Mouse (Mus musculus) liver, embryonic 14.5 days (tissue): ENCODE data around the gene Pan3. TPM values are rescaled to one million over a fixed set of nuclear protein-coding genes. Genes with fewer than 3 reads are reported as not detected.
A peak's percentile ranks its signal among the peaks of the same experiment; 100 is the strongest.

Source experiments
- ATAC-seq: fragments of 200-750 bp; cut with Nextera tagmentation; 2 replicates; pipeline ENCODE4 v1.8.0; 2017; ENCODE audit warnings: moderate number of reproducible peaks, mild to moderate bottlenecking, moderate library complexity; ENCODE audit not compliant: insufficient read depth
- DNase-seq, 3 experiments: peaks; one replicate each; pipeline ENCODE4 v3.0.0-alpha.2; 2012 to 2013; ENCODE audit warnings: low read depth in 3 of 3, low spot score in 3 of 3
- H3K27ac ChIP-seq: fragments of 300-500 bp; sonication (generic); 2 replicates; pipeline ENCODE4 v1.5.1; 2014; ENCODE audit warnings: moderate library complexity, mild to moderate bottlenecking, control low read depth, inconsistent platforms
- H3K27me3 ChIP-seq: fragments of 300-500 bp; sonication (generic); 2 replicates; pipeline ENCODE4 v1.6.1; 2014; ENCODE audit warnings: mild to moderate bottlenecking, low read length, moderate library complexity; ENCODE audit not compliant: control insufficient read depth, insufficient read depth
- H3K36me3 ChIP-seq: fragments of 300-500 bp; sonication (generic); replicated peaks from 2 replicates; pipeline ENCODE4 v1.6.1; 2014; ENCODE audit warnings: low read depth; ENCODE audit not compliant: control insufficient read depth, insufficient read depth
- H3K4me1 ChIP-seq, 2 experiments: fragments of 200-500 bp in 1 of 2; fragments of 300-500 bp in 1 of 2; sonication (generic) in 1 of 2; replicated peaks; 2 replicates each; pipeline ENCODE4 v1.6.1; 2012 to 2014; ENCODE audit warnings: antibody characterized with exemption in 1 of 2, inconsistent platforms in 1 of 2, low read length in 1 of 2; ENCODE audit not compliant: control insufficient read depth in 2 of 2, insufficient read depth in 2 of 2
- H3K4me2 ChIP-seq: fragments of 300-500 bp; sonication (generic); 2 replicates; pipeline ENCODE4 v1.6.1; 2014; ENCODE audit warnings: low read depth, mild to moderate bottlenecking, control low read depth, moderate library complexity
- H3K4me3 ChIP-seq, 2 experiments: fragments of 200-500 bp in 1 of 2; fragments of 300-500 bp in 1 of 2; sonication (generic) in 1 of 2; 2 replicates each; pipeline ENCODE4 v1.5.1; 2012 to 2014; ENCODE audit warnings: low read depth in 2 of 2, low read length in 2 of 2, mild to moderate bottlenecking in 2 of 2, control low read depth in 1 of 2, inconsistent platforms in 1 of 2, moderate library complexity in 1 of 2; ENCODE audit not compliant: insufficient read depth in 1 of 2
- H3K9ac ChIP-seq: fragments of 300-500 bp; sonication (generic); replicated peaks from 2 replicates; pipeline ENCODE4 v1.6.1; 2014; ENCODE audit warnings: mild to moderate bottlenecking, control low read depth, moderate library complexity
- H3K9me3 ChIP-seq: fragments of 300-500 bp; sonication (generic); 2 replicates; pipeline ENCODE4 v1.6.1; 2016; ENCODE audit warnings: low read length, mixed read lengths; ENCODE audit not compliant: control insufficient read depth
- CTCF ChIP-seq: IDR thresholded peaks from 2 replicates; pipeline ENCODE4 v1.5.1; 2016; ENCODE audit warnings: antibody characterized with exemption, low read depth, control low read depth
- EP300 ChIP-seq: IDR thresholded peaks from 2 replicates; pipeline ENCODE4 v1.6.1; 2016; ENCODE audit warnings: antibody characterized with exemption, low read depth
- WGBS: fragments of 180-500 bp; shearing (Covaris S2); extraction: QIAGEN DNeasy Blood & Tissue Kit; methylation state at CpG from one replicate; pipeline ENCODE4 v1.1.7; 2014; ENCODE audit not compliant: insufficient replicate concordance; 5-methylcytosine and 5-hydroxymethylcytosine counted together
- polyA plus RNA-seq, 2 experiments: library from polyadenylated mRNA; depleted of rRNA in 1 of 2; stranded (reverse) in 1 of 2; unstranded in 1 of 2; fragments of >200 nt; fragmentation: Nextera tagmentation in 1 of 2; extraction: Ambion mirVana in 1 of 2; gene quantifications; 2 replicates each; pipeline versions ENCODE4 v1.2.1 to v1.2.3; 2012 to 2014

Gene Pan3
- polyA plus RNA-seq, 2 experiments = 17.2 to 31.3 TPM

DNA sequence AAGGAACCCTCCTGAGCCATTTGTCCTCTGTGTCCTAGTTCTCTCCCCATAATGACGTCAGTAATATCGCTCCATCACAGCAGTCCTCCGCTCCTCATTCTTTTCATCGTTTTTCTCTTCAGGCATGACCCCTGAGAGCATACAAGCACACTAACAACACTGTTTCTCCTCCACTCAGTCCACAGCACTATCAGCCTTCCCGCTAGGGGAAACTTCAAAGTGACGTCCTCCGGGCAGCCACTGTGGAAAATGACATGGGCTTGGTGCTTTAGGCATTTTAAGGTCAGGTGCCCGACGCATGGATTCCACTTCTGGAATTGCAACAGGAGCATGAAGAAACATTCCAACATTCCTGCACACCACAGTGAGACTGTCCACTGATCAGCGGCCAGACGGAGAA, 28.9 kb upstream of the Pan3 start:
- Histone ChIP-seq H3K9me3 (no peaks in the 10 kb centered on the region), H3K9ac (no peak overlapping the region), H3K4me3 (no peak overlapping the region), H3K4me1 (no peaks in the 10 kb centered on the region), H3K36me3 (no peaks in the 10 kb centered on the region), H3K27ac (no peak overlapping the region), H3K4me2 (no peak overlapping the region), H3K27me3 (peaks cover 35% of the 10 kb centered on the region)
- WGBS = 31% methylated on average over 11 of the region's 11 CpGs
- ATAC-seq (no peak), DNase-seq (no peak)
- TF ChIP-seq EP300 = no peak
- TF ChIP-seq CTCF = no peak

DNA sequence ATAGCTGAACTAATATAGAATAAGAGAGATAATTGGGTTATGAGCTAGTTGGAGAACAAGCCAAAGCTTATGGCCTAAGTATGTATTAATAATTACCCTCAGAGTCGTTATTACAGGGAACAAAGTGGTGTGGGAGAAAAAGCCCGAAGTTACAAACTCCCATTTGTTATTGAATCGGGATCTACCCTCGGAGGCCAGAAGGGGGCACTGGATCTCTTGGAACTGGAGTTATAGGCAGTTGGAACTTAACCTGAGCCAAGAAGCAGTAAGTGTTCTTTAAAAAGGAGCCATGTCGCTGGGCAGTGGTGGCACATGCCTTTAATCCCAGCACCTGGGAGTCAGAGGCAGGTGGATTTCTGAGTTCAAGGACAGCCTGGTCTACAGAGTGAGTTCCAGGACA, 27.5 kb upstream of the Pan3 start:
- H3K4me3 ChIP-seq = no peak overlapping the region
- no peak for ATAC-seq
- no peak overlapping the region for H3K9ac ChIP-seq
- no peaks in the 10 kb centered on the region for H3K4me1 ChIP-seq
- TF ChIP-seq CTCF (peak; percentile 57), EP300 (no peak)
- no peaks in the 10 kb centered on the region for H3K9me3 ChIP-seq
- H3K27me3 ChIP-seq = peaks cover 35% of the 10 kb centered on the region
- H3K36me3 ChIP-seq = no peaks in the 10 kb centered on the region
- 13% methylated on average over 5 of the region's 5 CpGs for WGBS
- H3K27ac ChIP-seq = no peak overlapping the region
- DNase-seq = no peak
- H3K4me2 ChIP-seq = no peak overlapping the region

DNA sequence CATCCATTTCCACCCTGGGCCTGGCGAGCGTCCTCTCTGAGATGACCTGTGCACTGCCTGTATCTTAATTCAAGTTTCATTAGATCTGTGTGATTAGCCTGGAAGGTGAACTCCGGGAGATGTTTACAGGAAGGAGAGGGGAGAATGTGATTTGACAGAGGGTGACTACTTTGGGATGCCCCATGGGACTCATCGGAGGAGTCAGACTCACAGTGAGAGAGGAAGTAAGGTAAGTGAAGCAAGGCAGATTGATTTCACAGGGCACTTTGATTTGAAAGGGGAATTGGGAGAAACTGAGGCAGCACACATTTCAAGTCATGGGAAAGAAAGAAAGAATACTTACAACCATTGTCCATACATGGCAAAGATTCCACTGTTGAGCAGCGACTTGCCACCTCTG, 23.8 kb upstream of the Pan3 start:
- no peaks in the 10 kb centered on the region for H3K9me3 ChIP-seq
- H3K4me3 ChIP-seq = no peak overlapping the region
- no peak overlapping the region for H3K4me2 ChIP-seq
- ATAC-seq (no peak), DNase-seq (no peak)
- no peaks in the 10 kb centered on the region for H3K36me3 ChIP-seq
- H3K27ac ChIP-seq = no peak overlapping the region
- H3K9ac ChIP-seq = no peak overlapping the region
- 68% methylated on average over 5 of the region's 5 CpGs for WGBS
- TF ChIP-seq CTCF = no peak
- no peak for TF ChIP-seq EP300
- peaks cover 8% of the 10 kb centered on the region for H3K27me3 ChIP-seq
- H3K4me1 ChIP-seq = no peaks in the 10 kb centered on the region

DNA sequence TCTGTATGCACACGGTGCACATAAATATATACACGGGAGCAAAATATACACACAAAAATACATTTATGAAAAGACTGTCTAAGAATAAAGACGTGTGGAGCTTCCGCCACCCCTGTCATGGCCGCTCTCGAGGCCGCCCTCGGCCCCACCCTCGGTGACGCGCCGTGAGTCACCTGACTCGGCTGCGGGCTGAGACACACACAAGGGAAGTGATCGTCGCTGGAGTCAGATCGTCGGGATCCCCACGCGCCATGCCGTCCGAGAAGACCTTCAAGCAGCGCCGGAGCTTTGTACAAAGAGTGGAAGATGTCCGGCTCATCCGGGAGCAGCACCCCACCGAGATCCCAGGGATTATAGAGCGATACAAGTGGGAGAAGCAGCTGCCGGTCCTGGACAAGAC, 21.2 kb upstream of the Pan3 start:
- H3K36me3 ChIP-seq = no peaks in the 10 kb centered on the region
- ATAC-seq (peak; percentile 56; the same call in 1 of the 2 replicates), DNase-seq (no peak)
- H3K4me3 ChIP-seq = 0 out of 4 replicates have a peak overlapping the region, but pooled peaks of 1 of the 2 experiments have one; percentile 13
- TF ChIP-seq CTCF (no peak), EP300 (no peak)
- H3K27ac ChIP-seq = no peak overlapping the region
- H3K9ac ChIP-seq = no peak overlapping the region
- H3K4me1 ChIP-seq = no peaks in the 10 kb centered on the region
- peak overlapping the region; percentile 15; the same call in 1 of the 2 replicates for H3K4me2 ChIP-seq
- WGBS = 50% methylated on average over 29 of the region's 29 CpGs
- H3K9me3 ChIP-seq = no peaks in the 10 kb centered on the region
- H3K27me3 ChIP-seq = no peaks in the 10 kb centered on the region

DNA sequence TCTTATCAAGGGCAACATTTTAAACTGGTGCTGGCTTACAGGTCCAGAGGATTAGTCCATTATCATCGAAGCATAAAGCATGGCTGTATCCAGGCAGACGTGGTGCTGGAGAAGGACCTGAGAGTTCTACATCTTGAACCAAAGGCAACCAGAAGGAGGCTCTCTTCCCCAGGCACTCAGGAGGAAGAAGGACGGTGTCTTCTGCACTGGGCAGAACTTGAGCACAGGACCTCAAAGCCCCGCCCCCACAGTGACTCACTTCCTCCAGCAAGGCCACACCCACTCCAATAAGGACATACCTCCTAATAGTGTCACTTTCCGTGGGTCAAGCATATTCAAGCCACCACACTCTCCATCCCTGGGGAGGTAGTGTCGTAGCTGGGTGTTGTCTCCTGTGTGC, 19.4 kb upstream of the Pan3 start:
- no peak overlapping the region for H3K4me2 ChIP-seq
- 73% methylated on average over 6 of the region's 6 CpGs for WGBS
- no peak overlapping the region for H3K27ac ChIP-seq
- H3K36me3 ChIP-seq = no peaks in the 10 kb centered on the region
- no peak overlapping the region for H3K4me3 ChIP-seq
- no peak for ATAC-seq
- H3K4me1 ChIP-seq = no peaks in the 10 kb centered on the region
- DNase-seq = no peak
- TF ChIP-seq EP300 (no peak), CTCF (no peak)
- H3K9me3 ChIP-seq = no peaks in the 10 kb centered on the region
- H3K27me3 ChIP-seq = no peaks in the 10 kb centered on the region
- H3K9ac ChIP-seq = no peak overlapping the region
